Mouse (Mus musculus) lung, postnatal 0 days (tissue): ENCODE measurements around the gene Rdh16f1. TPM values are rescaled to one million over a fixed set of nuclear protein-coding genes. Genes with fewer than 3 reads are reported as not detected.
A peak's percentile ranks its signal among the peaks of the same experiment; 100 is the strongest.

Source experiments
- ATAC-seq: fragments of 200-750 bp; cut with Nextera tagmentation; 2 replicates; pipeline ENCODE4 v1.8.0; 2017; ENCODE audit warnings: moderate library complexity
- DNase-seq: peaks from one replicate; pipeline ENCODE4 v3.0.0-alpha.2; 2016; ENCODE audit warnings: low spot score
- H3K27ac ChIP-seq: fragments of 300-500 bp; sonication (generic); 2 replicates; pipeline ENCODE4 v1.5.1; 2014; ENCODE audit warnings: antibody characterized with exemption, mild to moderate bottlenecking, low read length, mixed read lengths
- H3K27me3 ChIP-seq: fragments of 300-500 bp; sonication (generic); replicated peaks from 2 replicates; pipeline ENCODE4 v1.6.1; 2014; ENCODE audit warnings: low read length, mixed read lengths; ENCODE audit not compliant: insufficient read depth
- H3K36me3 ChIP-seq: fragments of 300-500 bp; sonication (generic); 2 replicates; pipeline ENCODE4 v1.6.1; 2014; ENCODE audit warnings: low read length, mixed read lengths; ENCODE audit not compliant: insufficient read depth
- H3K4me1 ChIP-seq: fragments of 300-500 bp; sonication (generic); 2 replicates; pipeline ENCODE4 v1.6.1; 2014; ENCODE audit warnings: antibody characterized with exemption, low read depth, low read length, mixed read lengths; ENCODE audit not compliant: insufficient read depth
- H3K4me2 ChIP-seq: fragments of 300-500 bp; sonication (generic); replicated peaks from 2 replicates; pipeline ENCODE4 v1.6.1; 2014; ENCODE audit warnings: low read depth, mild to moderate bottlenecking, low read length, moderate library complexity, mixed read lengths
- H3K4me3 ChIP-seq: fragments of 300-500 bp; sonication (generic); 2 replicates; pipeline ENCODE4 v1.5.1; 2014; ENCODE audit warnings: low read depth, low read length
- H3K9ac ChIP-seq: fragments of 300-500 bp; sonication (generic); replicated peaks from 2 replicates; pipeline ENCODE4 v1.6.1; 2014; ENCODE audit warnings: low read depth, mild to moderate bottlenecking
- H3K9me3 ChIP-seq: fragments of 300-500 bp; sonication (generic); 2 replicates; pipeline ENCODE4 v1.6.1; 2016; ENCODE audit warnings: low read length, mixed read lengths
- CTCF ChIP-seq: IDR thresholded peaks from 2 replicates; pipeline ENCODE4 v1.5.1; 2016; ENCODE audit warnings: antibody characterized with exemption, mild to moderate bottlenecking
- EP300 ChIP-seq: IDR thresholded peaks from 2 replicates; pipeline ENCODE4 v1.6.1; 2016; ENCODE audit warnings: antibody characterized with exemption, mild to moderate bottlenecking, control low read depth
- WGBS: fragments of 180-500 bp; shearing (Covaris S2); extraction: QIAGEN DNeasy Blood & Tissue Kit; methylation state at CpG from one replicate; pipeline ENCODE4 v1.1.7; 2014; 5-methylcytosine and 5-hydroxymethylcytosine counted together
- polyA plus RNA-seq: library from polyadenylated mRNA; unstranded; fragments of >200 nt; fragmentation: Nextera tagmentation; extraction: Ambion mirVana; gene quantifications from 2 replicates; pipeline ENCODE4 v1.2.1, GENCODE M21; 2015

Rdh16f1 gene
- polyA plus RNA-seq, 1 experiment from 2014 or later, result 0.47 TPM

DNA sequence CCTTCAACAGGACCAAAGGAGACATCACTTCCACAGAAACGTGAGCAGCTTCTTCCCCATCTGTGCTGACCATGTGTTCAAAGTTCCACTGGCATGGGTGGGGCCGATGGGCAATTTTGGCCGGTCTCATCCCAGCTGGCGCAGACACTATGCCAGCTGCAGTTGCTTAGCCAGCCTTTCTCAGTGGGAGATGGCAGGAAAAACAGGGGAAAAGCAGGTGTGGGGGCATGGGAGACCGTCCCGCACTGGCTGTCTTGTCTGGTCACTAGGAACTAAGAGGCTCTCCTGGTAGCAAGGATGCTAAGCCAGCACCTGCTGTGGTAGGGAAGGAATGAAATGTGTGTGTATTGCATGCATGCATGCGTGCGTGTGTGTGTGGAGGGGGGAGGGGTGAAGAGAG lies 31.1 kb upstream of the Rdh16f1 start:
- H3K27me3 ChIP-seq, result no peaks in the 10 kb centered on the region
- ATAC-seq (no peak), DNase-seq (no peak)
- H3K4me1 ChIP-seq, result no peaks in the 10 kb centered on the region
- H3K9me3 ChIP-seq, result no peaks in the 10 kb centered on the region
- 69% methylated on average over 8 of the region's 8 CpGs for WGBS
- TF ChIP-seq EP300 (no peak), CTCF (no peak)
- H3K4me3 ChIP-seq, result no peak overlapping the region
- no peak overlapping the region for H3K4me2 ChIP-seq
- H3K9ac ChIP-seq, result no peak overlapping the region
- no peaks in the 10 kb centered on the region for H3K36me3 ChIP-seq
- H3K27ac ChIP-seq, result no peak overlapping the region

GRCm38 (mm10) chr10:127730285-127730932 lies 29.2 kb upstream of the Rdh16f1 start:
- no peak for ATAC-seq
- Histone ChIP-seq H3K9me3 (no peaks in the 10 kb centered on the region), H3K4me1 (no peaks in the 10 kb centered on the region), H3K4me2 (no peak overlapping the region), H3K36me3 (no peaks in the 10 kb centered on the region), H3K9ac (no peak overlapping the region), H3K27ac (no peak overlapping the region), H3K4me3 (no peak overlapping the region), H3K27me3 (no peaks in the 10 kb centered on the region)
- DNase-seq, result no peak
- WGBS, result 71% methylated on average over 11 of the region's 11 CpGs
- TF ChIP-seq EP300, result no peak
- TF ChIP-seq CTCF, result no peak

GRCm38 (mm10) chr10:127730933-127731310 lies 28.7 kb upstream of the Rdh16f1 start:
- H3K4me2 ChIP-seq, result no peak overlapping the region
- DNase-seq (no peak), ATAC-seq (no peak)
- no peaks in the 10 kb centered on the region for H3K36me3 ChIP-seq
- no peak overlapping the region for H3K27ac ChIP-seq
- no peak overlapping the region for H3K9ac ChIP-seq
- H3K4me3 ChIP-seq, result no peak overlapping the region
- H3K9me3 ChIP-seq, result no peaks in the 10 kb centered on the region
- H3K4me1 ChIP-seq, result no peaks in the 10 kb centered on the region
- no peak for TF ChIP-seq EP300
- TF ChIP-seq CTCF, result no peak
- no peaks in the 10 kb centered on the region for H3K27me3 ChIP-seq
- WGBS, result 44% methylated on average over 9 of the region's 9 CpGs

DNA sequence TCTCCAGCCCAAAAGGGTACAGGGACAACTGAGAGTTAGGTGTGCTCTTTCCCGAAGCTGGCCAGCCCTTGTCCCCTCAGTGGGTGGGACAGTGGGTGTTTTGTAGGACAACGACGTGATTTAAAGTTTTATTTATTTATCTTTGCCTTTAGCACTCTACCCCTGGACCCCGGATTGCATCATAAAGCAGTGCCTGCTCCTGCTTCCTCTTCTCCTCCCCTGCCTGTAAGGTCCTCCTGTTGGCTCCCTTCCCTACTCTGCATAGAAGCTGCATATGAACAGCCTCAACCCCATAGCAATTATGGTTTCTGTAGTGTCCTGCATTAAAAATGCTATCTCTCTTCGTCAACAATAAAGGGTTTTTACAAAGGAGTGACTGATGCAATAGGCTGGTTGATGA lies 28.2 kb upstream of the Rdh16f1 start:
- Histone ChIP-seq H3K27ac (no peak overlapping the region), H3K27me3 (no peaks in the 10 kb centered on the region), H3K4me3 (no peak overlapping the region), H3K9me3 (no peaks in the 10 kb centered on the region), H3K9ac (no peak overlapping the region), H3K4me2 (no peak overlapping the region), H3K36me3 (no peaks in the 10 kb centered on the region), H3K4me1 (no peaks in the 10 kb centered on the region)
- 19% methylated on average over 5 of the region's 5 CpGs for WGBS
- DNase-seq, result no peak
- no peak for ATAC-seq
- no peak for TF ChIP-seq EP300
- no peak for TF ChIP-seq CTCF

DNA sequence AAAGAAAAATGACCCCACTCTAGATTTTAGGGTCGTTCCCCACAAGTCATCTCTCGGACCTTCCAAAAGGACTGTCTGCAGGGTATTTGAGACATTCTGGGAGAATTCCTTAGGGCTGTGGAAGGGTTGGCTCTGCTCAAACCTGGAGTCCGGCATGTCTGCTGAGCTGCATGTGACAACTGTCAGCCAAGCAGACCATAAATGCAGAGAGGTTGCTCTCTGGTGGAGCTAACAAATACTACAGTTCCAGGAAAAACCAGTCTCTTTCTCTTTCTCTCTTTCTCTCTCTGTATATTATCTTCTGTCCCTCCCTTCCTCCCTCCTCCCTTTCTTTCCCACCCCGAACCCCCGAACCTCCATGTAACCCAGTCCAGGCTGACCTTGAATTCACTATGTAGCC lies 25.2 kb upstream of the Rdh16f1 start:
- peaks cover 9% of the 10 kb centered on the region; the same call in 1 of the 2 replicates for H3K4me1 ChIP-seq
- 30% methylated on average over 5 of the region's 5 CpGs for WGBS
- no peak overlapping the region for H3K27ac ChIP-seq
- no peaks in the 10 kb centered on the region for H3K27me3 ChIP-seq
- H3K9me3 ChIP-seq, result no peaks in the 10 kb centered on the region
- H3K9ac ChIP-seq, result no peak overlapping the region
- no peak for ATAC-seq
- TF ChIP-seq EP300 (no peak), CTCF (peak; percentile 73)
- no peaks in the 10 kb centered on the region for H3K36me3 ChIP-seq
- no peak overlapping the region for H3K4me3 ChIP-seq
- peak; percentile 69 for DNase-seq
- H3K4me2 ChIP-seq, result no peak overlapping the region

GRCm38 (mm10) chr10:127736266-127736665 lies 23.3 kb upstream of the Rdh16f1 start:
- H3K36me3 ChIP-seq, result no peaks in the 10 kb centered on the region
- 51% methylated on average over 2 of the region's 2 CpGs for WGBS
- ATAC-seq (no peak), DNase-seq (no peak)
- H3K27me3 ChIP-seq, result no peaks in the 10 kb centered on the region
- H3K4me1 ChIP-seq, result peaks cover 18% of the 10 kb centered on the region; the same call in 1 of the 2 replicates
- no peak overlapping the region for H3K9ac ChIP-seq
- H3K9me3 ChIP-seq, result no peaks in the 10 kb centered on the region
- TF ChIP-seq CTCF, result no peak
- no peak for TF ChIP-seq EP300
- H3K27ac ChIP-seq, result no peak overlapping the region
- H3K4me3 ChIP-seq, result no peak overlapping the region
- no peak overlapping the region for H3K4me2 ChIP-seq
